Mouse (Mus musculus) liver, embryonic 16.5 days (tissue): ENCODE results near the gene Mlph. TPM values are rescaled to one million over a fixed set of nuclear protein-coding genes. Genes with fewer than 3 reads are reported as not detected.

ENCODE experiments used
- ATAC-seq: fragments of 200-750 bp; cut with Nextera tagmentation; 2 replicates; pipeline ENCODE4 v1.8.0; 2017; ENCODE audit warnings: low read depth, mild to moderate bottlenecking, moderate number of reproducible peaks, moderate library complexity
- H3K27ac ChIP-seq: fragments of 300-500 bp; sonication (generic); 2 replicates; pipeline ENCODE4 v1.5.1; 2014; ENCODE audit warnings: mild to moderate bottlenecking, low read length
- H3K27me3 ChIP-seq: fragments of 300-500 bp; sonication (generic); 2 replicates; pipeline ENCODE4 v1.6.1; 2014; ENCODE audit warnings: low read depth, low read length, mixed read lengths; ENCODE audit not compliant: control insufficient read depth, insufficient read depth
- H3K36me3 ChIP-seq: fragments of 300-500 bp; sonication (generic); 2 replicates; pipeline ENCODE4 v1.6.1; 2014; ENCODE audit warnings: mild to moderate bottlenecking; ENCODE audit not compliant: control insufficient read depth, insufficient read depth
- H3K4me1 ChIP-seq: fragments of 300-500 bp; sonication (generic); 2 replicates; pipeline ENCODE4 v1.6.1; 2014; ENCODE audit warnings: low read depth, low read length, mixed read lengths; ENCODE audit not compliant: control insufficient read depth
- H3K4me2 ChIP-seq: fragments of 300-500 bp; sonication (generic); 2 replicates; pipeline ENCODE4 v1.6.1; 2014; ENCODE audit warnings: low read depth, low read length, mixed read lengths
- H3K4me3 ChIP-seq: fragments of 300-500 bp; sonication (generic); 2 replicates; pipeline ENCODE4 v1.5.1; 2014; ENCODE audit warnings: low read depth, mild to moderate bottlenecking, low read length
- H3K9ac ChIP-seq: fragments of 300-500 bp; sonication (generic); 2 replicates; pipeline ENCODE4 v1.6.1; 2014; ENCODE audit warnings: low read depth, low read length
- H3K9me3 ChIP-seq: fragments of 300-500 bp; sonication (generic); replicated peaks from 2 replicates; pipeline ENCODE4 v1.6.1; 2016; ENCODE audit warnings: low read length; ENCODE audit not compliant: control insufficient read depth
- WGBS: fragments of 180-500 bp; shearing (Covaris S2); extraction: QIAGEN DNeasy Blood & Tissue Kit; methylation state at CpG from one replicate; pipeline ENCODE4 v1.1.7; 2014; ENCODE audit not compliant: insufficient replicate concordance; 5-methylcytosine and 5-hydroxymethylcytosine counted together
- polyA plus RNA-seq: library from polyadenylated mRNA; unstranded; fragments of >200 nt; fragmentation: Nextera tagmentation; extraction: Ambion mirVana; gene quantifications from 2 replicates; pipeline ENCODE4 v1.2.1, GENCODE M21; 2015

The Mlph gene
- polyA plus RNA-seq, 1 experiment from 2014 or later = 0.05 TPM

GRCm38 (mm10) chr1:90896281-90896680 is 18.6 kb upstream of the Mlph start:
- no peaks in the 10 kb centered on the region for H3K36me3 ChIP-seq
- no peak overlapping the region for H3K4me2 ChIP-seq
- H3K27me3 ChIP-seq = no peaks in the 10 kb centered on the region
- ATAC-seq = no peak
- H3K27ac ChIP-seq = no peak overlapping the region
- no peaks in the 10 kb centered on the region for H3K4me1 ChIP-seq
- no peaks in the 10 kb centered on the region for H3K9me3 ChIP-seq
- H3K9ac ChIP-seq = no peak overlapping the region
- H3K4me3 ChIP-seq = no peak overlapping the region
- WGBS = 66% methylated on average over 4 of the region's 4 CpGs

- no peaks in the 10 kb centered on the region for H3K9me3 ChIP-seq
- H3K36me3 ChIP-seq = no peaks in the 10 kb centered on the region
- H3K27ac ChIP-seq = no peak overlapping the region
- H3K4me3 ChIP-seq = no peak overlapping the region
- no peak overlapping the region for H3K4me2 ChIP-seq
- no peak for ATAC-seq
- H3K4me1 ChIP-seq = no peaks in the 10 kb centered on the region
- H3K9ac ChIP-seq = no peak overlapping the region
- WGBS = 50% methylated on average over 14 of the region's 14 CpGs
- no peaks in the 10 kb centered on the region for H3K27me3 ChIP-seq
These were observed 18.0 kb upstream of the Mlph start for GRCm38 (mm10) chr1:90896741-90897361.

GRCm38 (mm10) chr1:90898012-90898411 is 16.9 kb upstream of the Mlph start:
- Histone ChIP-seq H3K36me3 (no peaks in the 10 kb centered on the region), H3K4me2 (no peak overlapping the region), H3K4me1 (no peaks in the 10 kb centered on the region), H3K27me3 (no peaks in the 10 kb centered on the region), H3K4me3 (no peak overlapping the region), H3K9me3 (no peaks in the 10 kb centered on the region), H3K9ac (no peak overlapping the region), H3K27ac (no peak overlapping the region)
- 21% methylated on average over 1 of the region's 1 CpGs for WGBS
- no peak for ATAC-seq

GRCm38 (mm10) chr1:90899816-90900215 is 15.1 kb upstream of the Mlph start:
- Histone ChIP-seq H3K4me1 (no peaks in the 10 kb centered on the region), H3K27me3 (no peaks in the 10 kb centered on the region), H3K27ac (no peak overlapping the region), H3K4me3 (no peak overlapping the region), H3K9me3 (no peaks in the 10 kb centered on the region), H3K4me2 (no peak overlapping the region), H3K9ac (no peak overlapping the region), H3K36me3 (no peaks in the 10 kb centered on the region)
- ATAC-seq = no peak
- 55% methylated on average over 5 of the region's 5 CpGs for WGBS

- Histone ChIP-seq H3K9me3 (no peaks in the 10 kb centered on the region), H3K4me1 (no peaks in the 10 kb centered on the region), H3K4me2 (no peak overlapping the region), H3K27me3 (no peaks in the 10 kb centered on the region), H3K9ac (no peak overlapping the region), H3K36me3 (no peaks in the 10 kb centered on the region), H3K27ac (no peak overlapping the region), H3K4me3 (no peak overlapping the region)
- ATAC-seq = no peak
- whole genome bisulfite sequencing = 49% methylated on average over 6 of the region's 6 CpGs
These were observed 14.5 kb upstream of the Mlph start for GRCm38 (mm10) chr1:90900406-90900805.

GRCm38 (mm10) chr1:90901246-90901645 is 13.6 kb upstream of the Mlph start:
- no peaks in the 10 kb centered on the region for H3K36me3 ChIP-seq
- H3K9me3 ChIP-seq = no peaks in the 10 kb centered on the region
- no peak overlapping the region for H3K27ac ChIP-seq
- ATAC-seq = no peak
- H3K4me2 ChIP-seq = no peak overlapping the region
- no peak overlapping the region for H3K4me3 ChIP-seq
- no peaks in the 10 kb centered on the region for H3K27me3 ChIP-seq
- WGBS = 63% methylated on average over 4 of the region's 4 CpGs
- no peak overlapping the region for H3K9ac ChIP-seq
- H3K4me1 ChIP-seq = no peaks in the 10 kb centered on the region

- Histone ChIP-seq H3K9me3 (no peaks in the 10 kb centered on the region), H3K27me3 (no peaks in the 10 kb centered on the region), H3K4me2 (no peak overlapping the region), H3K9ac (no peak overlapping the region), H3K36me3 (no peaks in the 10 kb centered on the region), H3K27ac (no peak overlapping the region), H3K4me1 (no peaks in the 10 kb centered on the region), H3K4me3 (no peak overlapping the region)
- 49% methylated on average over 6 of the region's 6 CpGs for WGBS
- ATAC-seq = no peak
These were observed 13.1 kb upstream of the Mlph start for GRCm38 (mm10) chr1:90901681-90902208.

GRCm38 (mm10) chr1:90902751-90903150 is 12.1 kb upstream of the Mlph start:
- ATAC-seq = no peak
- no peak overlapping the region for H3K9ac ChIP-seq
- H3K36me3 ChIP-seq = no peaks in the 10 kb centered on the region
- no peaks in the 10 kb centered on the region for H3K4me1 ChIP-seq
- no peak overlapping the region for H3K4me2 ChIP-seq
- no peaks in the 10 kb centered on the region for H3K9me3 ChIP-seq
- no peaks in the 10 kb centered on the region for H3K27me3 ChIP-seq
- H3K27ac ChIP-seq = no peak overlapping the region
- 53% methylated on average over 3 of the region's 3 CpGs for WGBS
- no peak overlapping the region for H3K4me3 ChIP-seq

GRCm38 (mm10) chr1:90903211-90903945 is 11.5 kb upstream of the Mlph start:
- H3K27me3 ChIP-seq = no peaks in the 10 kb centered on the region
- no peak for ATAC-seq
- no peak overlapping the region for H3K4me3 ChIP-seq
- H3K9me3 ChIP-seq = no peaks in the 10 kb centered on the region
- no peaks in the 10 kb centered on the region for H3K36me3 ChIP-seq
- H3K27ac ChIP-seq = no peak overlapping the region
- H3K4me2 ChIP-seq = no peak overlapping the region
- H3K9ac ChIP-seq = no peak overlapping the region
- no peaks in the 10 kb centered on the region for H3K4me1 ChIP-seq
- 39% methylated on average over 3 of the region's 3 CpGs for WGBS
